Mouse (Mus musculus): ENCODE results near the gene Pnpla1. TPM values are rescaled to one million over a fixed set of nuclear protein-coding genes. Genes with fewer than 3 reads are reported as not detected.

Pnpla1 gene
- total and polyA plus RNA-seq, 2 experiments from 2014 or later, result 0.08 to 0.10 TPM

- Histone ChIP-seq H3K4me3 (ENCODE audit: low read length) (no peak overlapping the region), H3K4me2 (ENCODE audit: low read depth, low read length) (peak overlapping the region; percentile 25; the same call in 1 of the 2 replicates), H3K27ac (peak overlapping the region; percentile 88), H3K9ac (replicated peaks; ENCODE audit: low read length) (peak overlapping the region; percentile 13; the same call in 1 of the 2 replicates), H3K27me3 (ENCODE audit: insufficient read depth, low read length) (no peaks in the 10 kb centered on the region), H3K9me3 (ENCODE audit: low read length) (no peaks in the 10 kb centered on the region), H3K36me3 (ENCODE audit: insufficient read depth, low read length) (no peaks in the 10 kb centered on the region), H3K4me1 (ENCODE audit: insufficient read depth, low read length) (peaks cover 17% of the 10 kb centered on the region)
- WGBS, result 19% methylated on average over 23 of the region's 23 CpGs
- ATAC-seq (peak; percentile 84), DNase-seq (ENCODE audit: low spot score) (peak; percentile 78)
- peak; percentile 82 for TF ChIP-seq CTCF (IDR thresholded peaks at IDR 0.05; ENCODE audit: low read depth)
These were observed 46.5 kb downstream of the Pnpla1 start for GRCm38 (mm10) chr17:28904546-28905376.

GRCm38 (mm10) chr17:28905377-28905916, 47.2 kb downstream of the Pnpla1 start:
- Histone ChIP-seq H3K4me1 (ENCODE audit: insufficient read depth, low read length) (peaks cover 17% of the 10 kb centered on the region), H3K9me3 (ENCODE audit: low read length) (no peaks in the 10 kb centered on the region), H3K9ac (replicated peaks; ENCODE audit: low read length) (peak overlapping the region; percentile 13; the same call in 1 of the 2 replicates), H3K4me2 (ENCODE audit: low read depth, low read length) (peak overlapping the region; percentile 25; the same call in 1 of the 2 replicates), H3K36me3 (ENCODE audit: insufficient read depth, low read length) (no peaks in the 10 kb centered on the region), H3K4me3 (ENCODE audit: low read length) (no peak overlapping the region), H3K27me3 (ENCODE audit: insufficient read depth, low read length) (no peaks in the 10 kb centered on the region), H3K27ac (peak overlapping the region; percentile 88)
- WGBS, result 62% methylated on average over 11 of the region's 13 CpGs
- no peak for TF ChIP-seq CTCF (IDR thresholded peaks at IDR 0.05; ENCODE audit: low read depth)
- 0 out of 2 replicates have a peak, but pooled peaks have one; percentile 34 for ATAC-seq
- DNase-seq (ENCODE audit: low spot score), result peak; percentile 21

- no peak overlapping the region for H3K4me2 ChIP-seq (ENCODE audit: low read depth, low read length)
- H3K9ac ChIP-seq (replicated peaks; ENCODE audit: low read length), result no peak overlapping the region
- WGBS, result 27% methylated on average over 7 of the region's 7 CpGs
- no peaks in the 10 kb centered on the region for H3K27me3 ChIP-seq (ENCODE audit: insufficient read depth, low read length)
- H3K4me3 ChIP-seq (ENCODE audit: low read length), result no peak overlapping the region
- H3K4me1 ChIP-seq (ENCODE audit: insufficient read depth, low read length), result peaks cover 17% of the 10 kb centered on the region
- H3K36me3 ChIP-seq (ENCODE audit: insufficient read depth, low read length), result no peaks in the 10 kb centered on the region
- no peak for TF ChIP-seq CTCF (IDR thresholded peaks at IDR 0.05; ENCODE audit: low read depth)
- no peaks in the 10 kb centered on the region for H3K9me3 ChIP-seq (ENCODE audit: low read length)
- ATAC-seq (no peak), DNase-seq (ENCODE audit: low spot score) (peak; percentile 55)
- H3K27ac ChIP-seq, result no peak overlapping the region
These were observed 49.7 kb downstream of the Pnpla1 start for GRCm38 (mm10) chr17:28907959-28908358.

- no peak for ATAC-seq
- Histone ChIP-seq H3K4me3 (ENCODE audit: low read length) (no peak overlapping the region; the same call in 1 of the 2 replicates), H3K36me3 (ENCODE audit: insufficient read depth, low read length) (no peaks in the 10 kb centered on the region), H3K9ac (replicated peaks; ENCODE audit: low read length) (0 out of 2 replicates have a peak overlapping the region, but pooled peaks have one; percentile 13), H3K9me3 (ENCODE audit: low read length) (no peaks in the 10 kb centered on the region), H3K4me1 (ENCODE audit: insufficient read depth, low read length) (peaks cover 14% of the 10 kb centered on the region), H3K27ac (no peak overlapping the region), H3K27me3 (ENCODE audit: insufficient read depth, low read length) (no peaks in the 10 kb centered on the region), H3K4me2 (ENCODE audit: low read depth, low read length) (peak overlapping the region; percentile 36)
- 10% methylated on average over 29 of the region's 29 CpGs for WGBS
- peak; percentile 74 for DNase-seq (ENCODE audit: low spot score)
- TF ChIP-seq CTCF (IDR thresholded peaks at IDR 0.05; ENCODE audit: low read depth), result peak; percentile 73
These were observed 51.2 kb downstream of the Pnpla1 start for GRCm38 (mm10) chr17:28909252-28909941.

- H3K27me3 ChIP-seq (ENCODE audit: insufficient read depth, low read length), result no peaks in the 10 kb centered on the region
- TF ChIP-seq CTCF (IDR thresholded peaks at IDR 0.05; ENCODE audit: low read depth), result peak; percentile 31; the same call in 1 of the 2 replicates
- peaks cover 6% of the 10 kb centered on the region for H3K4me1 ChIP-seq (ENCODE audit: insufficient read depth, low read length)
- no peak overlapping the region for H3K9ac ChIP-seq (replicated peaks; ENCODE audit: low read length)
- H3K4me2 ChIP-seq (ENCODE audit: low read depth, low read length), result no peak overlapping the region
- no peak overlapping the region for H3K27ac ChIP-seq
- no peaks in the 10 kb centered on the region for H3K36me3 ChIP-seq (ENCODE audit: insufficient read depth, low read length)
- H3K4me3 ChIP-seq (ENCODE audit: low read length), result no peak overlapping the region
- WGBS, result 30% methylated on average over 7 of the region's 7 CpGs
- DNase-seq (ENCODE audit: low spot score) (no peak), ATAC-seq (no peak)
- no peaks in the 10 kb centered on the region for H3K9me3 ChIP-seq (ENCODE audit: low read length)
These were observed 51.9 kb downstream of the Pnpla1 start for GRCm38 (mm10) chr17:28910139-28910538.

GRCm38 (mm10) chr17:28913200-28913599, 55.0 kb downstream of the Pnpla1 start:
- Histone ChIP-seq H3K4me1 (ENCODE audit: insufficient read depth, low read length) (0 out of 2 replicates have a peak, but pooled peaks cover under 1% of the 10 kb centered on the region), H3K9me3 (ENCODE audit: low read length) (no peaks in the 10 kb centered on the region), H3K4me3 (ENCODE audit: low read length) (no peak overlapping the region), H3K27me3 (ENCODE audit: insufficient read depth, low read length) (no peaks in the 10 kb centered on the region), H3K4me2 (ENCODE audit: low read depth, low read length) (no peak overlapping the region), H3K36me3 (ENCODE audit: insufficient read depth, low read length) (no peaks in the 10 kb centered on the region), H3K9ac (replicated peaks; ENCODE audit: low read length) (no peak overlapping the region), H3K27ac (no peak overlapping the region)
- DNase-seq (ENCODE audit: low spot score), result no peak
- 64% methylated on average over 5 of the region's 5 CpGs for WGBS
- no peak for TF ChIP-seq CTCF (IDR thresholded peaks at IDR 0.05; ENCODE audit: low read depth)
- no peak for ATAC-seq
